Mouse (Mus musculus): Measurements from ENCODE around the gene Prdm16. TPM values are rescaled to one million over a fixed set of nuclear protein-coding genes. Genes with fewer than 3 reads are reported as not detected.
A peak's percentile ranks its signal among the peaks of the same experiment; 100 is the strongest.

The Prdm16 gene
- polyA plus RNA-seq, 1 experiment = not detected

GRCm38 (mm10) chr4:154313622-154313967 is 323.1 kb downstream of the Prdm16 start:
- no peak for TF ChIP-seq GATA1 (IDR thresholded peaks at IDR 0.05; ENCODE audit: borderline replicate concordance, low read length)
- TF ChIP-seq FLI1 (IDR thresholded peaks at IDR 0.05; ENCODE audit: low read length) = no peak
- peaks cover 21% of the 10 kb centered on the region for H3K27me3 ChIP-seq (replicated peaks)
- no peaks in the 10 kb centered on the region for H3K36me3 ChIP-seq (replicated peaks; ENCODE audit: low read length)
- H3K4me1 ChIP-seq = peaks cover 6% of the 10 kb centered on the region; the same call in 1 of the 2 replicates
- H3K4me3 ChIP-seq (replicated peaks) = no peak overlapping the region
- no peaks in the 10 kb centered on the region for H3K9me3 ChIP-seq

- Histone ChIP-seq H3K4me1 (peaks cover 6% of the 10 kb centered on the region; the same call in 1 of the 2 replicates), H3K27me3 (replicated peaks) (peaks cover 20% of the 10 kb centered on the region), H3K9me3 (no peaks in the 10 kb centered on the region), H3K4me3 (replicated peaks) (no peak overlapping the region), H3K36me3 (replicated peaks; ENCODE audit: low read length) (no peaks in the 10 kb centered on the region)
- TF ChIP-seq FLI1 (IDR thresholded peaks at IDR 0.05; ENCODE audit: low read length) = no peak
- no peak for TF ChIP-seq GATA1 (IDR thresholded peaks at IDR 0.05; ENCODE audit: borderline replicate concordance, low read length)
These were observed 323.6 kb downstream of the Prdm16 start for GRCm38 (mm10) chr4:154312935-154313621.

- H3K27me3 ChIP-seq (replicated peaks) = peaks cover 14% of the 10 kb centered on the region
These were observed 324.4 kb downstream of the Prdm16 start for GRCm38 (mm10) chr4:154312143-154312812.

GRCm38 (mm10) chr4:154310576-154311262 is 326.0 kb downstream of the Prdm16 start:
- peaks cover 6% of the 10 kb centered on the region; the same call in 1 of the 2 replicates for H3K4me1 ChIP-seq
- TF ChIP-seq FLI1 (IDR thresholded peaks at IDR 0.05; ENCODE audit: low read length) (no peak), GATA1 (IDR thresholded peaks at IDR 0.05; ENCODE audit: borderline replicate concordance, low read length) (no peak)
- no peaks in the 10 kb centered on the region for H3K36me3 ChIP-seq (replicated peaks; ENCODE audit: low read length)
- H3K9me3 ChIP-seq = no peaks in the 10 kb centered on the region
- peaks cover 13% of the 10 kb centered on the region for H3K27me3 ChIP-seq (replicated peaks)
- no peak overlapping the region for H3K4me3 ChIP-seq (replicated peaks)

More at GRCm38 (mm10) chr4:154312143-154312812, 324.4 kb downstream of the Prdm16 start:
- Histone ChIP-seq H3K4me1 (peaks cover 6% of the 10 kb centered on the region; the same call in 1 of the 2 replicates), H3K36me3 (replicated peaks; ENCODE audit: low read length) (no peaks in the 10 kb centered on the region), H3K9me3 (no peaks in the 10 kb centered on the region), H3K4me3 (replicated peaks) (peak overlapping the region; percentile 35)
- TF ChIP-seq GATA1 (IDR thresholded peaks at IDR 0.05; ENCODE audit: borderline replicate concordance, low read length) (no peak), FLI1 (IDR thresholded peaks at IDR 0.05; ENCODE audit: low read length) (no peak)

GRCm38 (mm10) chr4:154309131-154309530 is 327.5 kb downstream of the Prdm16 start:
- Histone ChIP-seq H3K4me1 (peaks cover 6% of the 10 kb centered on the region; the same call in 1 of the 2 replicates), H3K36me3 (replicated peaks; ENCODE audit: low read length) (no peaks in the 10 kb centered on the region), H3K27me3 (replicated peaks) (peaks cover 13% of the 10 kb centered on the region), H3K4me3 (replicated peaks) (no peak overlapping the region), H3K9me3 (no peaks in the 10 kb centered on the region)
- no peak for TF ChIP-seq FLI1 (IDR thresholded peaks at IDR 0.05; ENCODE audit: low read length)
- TF ChIP-seq GATA1 (IDR thresholded peaks at IDR 0.05; ENCODE audit: borderline replicate concordance, low read length) = no peak

- Histone ChIP-seq H3K27me3 (replicated peaks) (peaks cover 58% of the 10 kb centered on the region), H3K36me3 (replicated peaks; ENCODE audit: low read length) (no peaks in the 10 kb centered on the region), H3K4me1 (peaks cover 11% of the 10 kb centered on the region), H3K4me3 (replicated peaks) (peak within 1 kb of the TSS; percentile 15), H3K9me3 (no peaks in the 10 kb centered on the region)
- TF ChIP-seq GATA1 (IDR thresholded peaks at IDR 0.05; ENCODE audit: borderline replicate concordance, low read length) (no peak), FLI1 (IDR thresholded peaks at IDR 0.05; ENCODE audit: low read length) (no peak)
These were observed 335.2 kb downstream of the Prdm16 start, which contains the start of gene Arhgef16 for GRCm38 (mm10) chr4:154301466-154301881. TSS of gene Arhgef16 (minus strand) at chr4:154301676.

GRCm38 (mm10) chr4:154299541-154300271 is 337.0 kb downstream of the Prdm16 start:
- Histone ChIP-seq H3K27me3 (replicated peaks) (peaks cover 66% of the 10 kb centered on the region), H3K4me1 (peaks cover 11% of the 10 kb centered on the region), H3K36me3 (replicated peaks; ENCODE audit: low read length) (no peaks in the 10 kb centered on the region), H3K9me3 (no peaks in the 10 kb centered on the region), H3K4me3 (replicated peaks) (peak overlapping the region; percentile 72)
- no peak for TF ChIP-seq GATA1 (IDR thresholded peaks at IDR 0.05; ENCODE audit: borderline replicate concordance, low read length)
- TF ChIP-seq FLI1 (IDR thresholded peaks at IDR 0.05; ENCODE audit: low read length) = no peak

GRCm38 (mm10) chr4:154297761-154298160 is 338.9 kb downstream of the Prdm16 start:
- Histone ChIP-seq H3K27me3 (replicated peaks) (peaks cover 72% of the 10 kb centered on the region), H3K36me3 (replicated peaks; ENCODE audit: low read length) (no peaks in the 10 kb centered on the region), H3K4me1 (peaks cover 11% of the 10 kb centered on the region), H3K9me3 (no peaks in the 10 kb centered on the region), H3K4me3 (replicated peaks) (peak overlapping the region; percentile 62)
- TF ChIP-seq FLI1 (IDR thresholded peaks at IDR 0.05; ENCODE audit: low read length) (no peak), GATA1 (IDR thresholded peaks at IDR 0.05; ENCODE audit: borderline replicate concordance, low read length) (no peak)

- TF ChIP-seq GATA1 (IDR thresholded peaks at IDR 0.05; ENCODE audit: borderline replicate concordance, low read length) (no peak), FLI1 (IDR thresholded peaks at IDR 0.05; ENCODE audit: low read length) (no peak)
- no peaks in the 10 kb centered on the region for H3K9me3 ChIP-seq
- H3K4me3 ChIP-seq (replicated peaks) = no peak overlapping the region
These were observed 342.4 kb downstream of the Prdm16 start for GRCm38 (mm10) chr4:154294262-154294731.

More at GRCm38 (mm10) chr4:154294262-154294731, 342.4 kb downstream of the Prdm16 start:
- no peaks in the 10 kb centered on the region for H3K4me1 ChIP-seq
- peaks cover 54% of the 10 kb centered on the region for H3K27me3 ChIP-seq (replicated peaks)
- no peaks in the 10 kb centered on the region for H3K36me3 ChIP-seq (replicated peaks; ENCODE audit: low read length)

Data from megakaryocyte, embryonic 14.5 days (primary cell).